Mouse (Mus musculus) olfactory bulb, adult 2 months (tissue): ENCODE data around the gene Rabac1.

Experiments
- CTCF ChIP-seq: fragments of 200-500 bp; IDR thresholded peaks from 2 replicates; pipeline ENCODE4 v1.5.1; 2012; ENCODE audit warnings: low read depth, mild to moderate bottlenecking, low read length, moderate library complexity; ENCODE audit not compliant: insufficient read depth
- POLR2A ChIP-seq: fragments of 200-500 bp; IDR thresholded peaks from 2 replicates; pipeline ENCODE4 v1.6.1; 2012; ENCODE audit warnings: mild to moderate bottlenecking, low read depth, low read length, moderate library complexity; ENCODE audit not compliant: insufficient read depth

- TF ChIP-seq CTCF (no peak), POLR2A (no peak)
Observed at GRCm38 (mm10) chr7:25009099-25009700, 36.6 kb upstream of the Rabac1 start.
